Mouse (Mus musculus) CH12.LX (cell line): Measurements from ENCODE around the gene Synpo2. TPM values are rescaled to one million over a fixed set of nuclear protein-coding genes. Genes with fewer than 3 reads are reported as not detected.

Experiments used
- DNase-seq: peaks from one replicate; pipeline ENCODE4 v3.0.0-alpha.2; 2013; ENCODE audit errors: extremely low read depth
- H3K27ac ChIP-seq: 2 replicates; pipeline ENCODE4 v1.5.1; 2012; ENCODE audit warnings: low read depth, mild to moderate bottlenecking, control low read depth, moderate library complexity; ENCODE audit not compliant: insufficient read depth
- H3K27me3 ChIP-seq: replicated peaks from 2 replicates; pipeline ENCODE3; 2012; ENCODE audit warnings: inconsistent platforms
- H3K36me3 ChIP-seq, 2 experiments: replicated peaks in 1 of 2; 2 replicates each; pipeline versions ENCODE3 to v1.6.1; 2012; ENCODE audit warnings: inconsistent platforms in 1 of 2, low read length in 1 of 2, mild to moderate bottlenecking in 1 of 2, mixed read lengths in 1 of 2, moderate library complexity in 1 of 2; ENCODE audit not compliant: control insufficient read depth in 1 of 2, insufficient read depth in 1 of 2
- H3K4me1 ChIP-seq, 2 experiments: 2 replicates each; pipeline ENCODE4 v1.6.1; 2012; ENCODE audit warnings: inconsistent platforms in 1 of 2, moderate library complexity in 1 of 2; ENCODE audit not compliant: insufficient read depth in 2 of 2, control insufficient read depth in 1 of 2
- H3K4me2 ChIP-seq: 2 replicates; pipeline ENCODE4 v1.6.1; 2012; ENCODE audit warnings: low read depth, mild to moderate bottlenecking, control low read depth; ENCODE audit not compliant: poor library complexity, insufficient read depth, severe bottlenecking
- H3K4me3 ChIP-seq, 3 experiments: fragments of 150-350 bp in 1 of 3; sonication (generic) in 1 of 3; replicated peaks in 1 of 3; 2 replicates each; pipeline versions ENCODE3 to v1.5.1; 2011 to 2012; ENCODE audit warnings: low read depth in 2 of 3, low read length in 2 of 3, mild to moderate bottlenecking in 2 of 3, moderate library complexity in 2 of 3, control low read depth in 1 of 3, improper control_type of control experiment in 1 of 3, inconsistent platforms in 1 of 3, mixed read lengths in 1 of 3; ENCODE audit not compliant: poor library complexity in 1 of 3
- H3K79me2 ChIP-seq: replicated peaks from 2 replicates; pipeline ENCODE4 v1.6.1; 2012; ENCODE audit warnings: mild to moderate bottlenecking, moderate library complexity; ENCODE audit not compliant: control insufficient read depth, poor library complexity, insufficient read depth, severe bottlenecking; ENCODE audit errors: extremely low read depth
- H3K9ac ChIP-seq: 2 replicates; pipeline ENCODE4 v1.6.1; 2012; ENCODE audit warnings: low read depth, mild to moderate bottlenecking, control low read depth, moderate library complexity; ENCODE audit not compliant: insufficient read depth
- H3K9me3 ChIP-seq: replicated peaks from 2 replicates; pipeline ENCODE3; 2012; ENCODE audit warnings: low read length, inconsistent platforms, mixed read lengths
- BHLHE40 ChIP-seq: IDR thresholded peaks from 2 replicates; pipeline ENCODE4 v1.6.1; 2011; ENCODE audit warnings: mild to moderate bottlenecking, low read depth, low read length, improper control_type of control experiment
- CHD2 ChIP-seq: IDR thresholded peaks from 2 replicates; pipeline ENCODE4 v1.6.1; 2011; ENCODE audit warnings: low read length, improper control_type of control experiment
- ELF1 ChIP-seq: IDR thresholded peaks from 2 replicates; pipeline ENCODE4 v1.6.1; 2014; ENCODE audit warnings: low read depth, mild to moderate bottlenecking, inconsistent platforms, low read length, improper control_type of control experiment
- EP300 ChIP-seq: IDR thresholded peaks from 2 replicates; pipeline ENCODE4 v1.6.1; 2011; ENCODE audit warnings: low read length, improper control_type of control experiment
- ETS1 ChIP-seq: conservative IDR thresholded peaks from 2 replicates; pipeline ENCODE4 v1.6.1; 2012; ENCODE audit warnings: low read depth, mild to moderate bottlenecking, inconsistent platforms, low read length, improper control_type of control experiment, moderate library complexity
- GABPA ChIP-seq: IDR thresholded peaks from 2 replicates; pipeline ENCODE4 v1.6.1; 2012; ENCODE audit warnings: low read depth, low read length, improper control_type of control experiment, inconsistent platforms; ENCODE audit not compliant: insufficient replicate concordance
- HCFC1 ChIP-seq: IDR thresholded peaks from 2 replicates; pipeline ENCODE4 v1.6.1; 2012; ENCODE audit warnings: low read depth, mild to moderate bottlenecking, inconsistent platforms, low read length, improper control_type of control experiment
- IRF4 ChIP-seq: IDR thresholded peaks from 2 replicates; pipeline ENCODE4 v1.6.1; 2014; ENCODE audit warnings: low read depth, mild to moderate bottlenecking, inconsistent platforms, low read length, improper control_type of control experiment
- JUN ChIP-seq: IDR thresholded peaks from 2 replicates; pipeline ENCODE4 v1.6.1; 2011; ENCODE audit warnings: low read depth, mild to moderate bottlenecking, low read length, improper control_type of control experiment, moderate library complexity; ENCODE audit not compliant: insufficient read depth
- JUND ChIP-seq: conservative IDR thresholded peaks from 2 replicates; pipeline ENCODE4 v1.6.1; 2011; ENCODE audit warnings: low read depth, low read length, improper control_type of control experiment
- KAT2A ChIP-seq: IDR thresholded peaks from 2 replicates; pipeline ENCODE4 v1.6.1; 2012; ENCODE audit warnings: low read length, improper control_type of control experiment, inconsistent platforms; ENCODE audit not compliant: insufficient replicate concordance
- MAFK ChIP-seq: IDR thresholded peaks from 2 replicates; pipeline ENCODE4 v1.6.1; 2011; ENCODE audit warnings: low read length, improper control_type of control experiment; ENCODE audit not compliant: insufficient replicate concordance
- MAX ChIP-seq: IDR thresholded peaks from 2 replicates; pipeline ENCODE4 v1.6.1; 2011; ENCODE audit warnings: low read length, improper control_type of control experiment
- MAZ ChIP-seq: IDR thresholded peaks from 2 replicates; pipeline ENCODE4 v1.6.1; 2012; ENCODE audit warnings: low read depth, mild to moderate bottlenecking, inconsistent platforms, low read length, improper control_type of control experiment, moderate library complexity
- MEF2A ChIP-seq: IDR thresholded peaks from 2 replicates; pipeline ENCODE4 v1.6.1; 2014; ENCODE audit warnings: low read depth, mild to moderate bottlenecking, inconsistent platforms, low read length, improper control_type of control experiment, borderline replicate concordance
- MXI1 ChIP-seq: IDR thresholded peaks from 2 replicates; pipeline ENCODE4 v1.6.1; 2011; ENCODE audit warnings: mild to moderate bottlenecking, low read depth, low read length, improper control_type of control experiment
- NELFE ChIP-seq: IDR thresholded peaks from 2 replicates; pipeline ENCODE4 v1.6.1; 2011; ENCODE audit warnings: low read depth, low read length, improper control_type of control experiment
- POLR2A ChIP-seq: IDR thresholded peaks from 2 replicates; pipeline ENCODE4 v1.6.1; 2011; ENCODE audit warnings: low read depth, mild to moderate bottlenecking, improper control_type of control experiment, low read length
- RAD21 ChIP-seq: IDR thresholded peaks from 2 replicates; pipeline ENCODE4 v1.6.1; 2011; ENCODE audit warnings: low read depth, mild to moderate bottlenecking, low read length, improper control_type of control experiment, moderate library complexity
- RCOR1 ChIP-seq: conservative IDR thresholded peaks from 2 replicates; pipeline ENCODE4 v1.6.1; 2012; ENCODE audit warnings: low read depth, mild to moderate bottlenecking, inconsistent platforms, low read length, improper control_type of control experiment
- SIN3A ChIP-seq: IDR thresholded peaks from 2 replicates; pipeline ENCODE4 v1.6.1; 2012; ENCODE audit warnings: low read length, improper control_type of control experiment, inconsistent platforms
- SMC3 ChIP-seq: IDR thresholded peaks from 2 replicates; pipeline ENCODE4 v1.6.1; 2011; ENCODE audit warnings: low read depth, low read length, improper control_type of control experiment
- TBP ChIP-seq: conservative IDR thresholded peaks from 2 replicates; pipeline ENCODE4 v1.6.1; 2011; ENCODE audit warnings: low read depth, low read length, improper control_type of control experiment
- UBTF ChIP-seq: IDR thresholded peaks from 2 replicates; pipeline ENCODE4 v1.6.1; 2012; ENCODE audit warnings: low read depth, mild to moderate bottlenecking, inconsistent platforms, low read length, improper control_type of control experiment, moderate library complexity
- USF2 ChIP-seq: conservative IDR thresholded peaks from 2 replicates; pipeline ENCODE4 v1.6.1; 2011; ENCODE audit warnings: low read depth, low read length, improper control_type of control experiment
- ZKSCAN1 ChIP-seq: IDR thresholded peaks from 2 replicates; pipeline ENCODE4 v1.6.1; 2012; ENCODE audit warnings: low read depth, inconsistent platforms, low read length, improper control_type of control experiment, borderline replicate concordance
- dilution Hi-C: fragments of 300-500 bp; cut with MboI; formaldehyde crosslinking; loops from 2 replicates; pipeline ENCODE4 v1.14.3; 2020; ENCODE audit warnings: low sequenced_read_pairs; ENCODE audit not compliant: extremely low pct_unique_long_range_greater_than_20kb, extremely low pct_ligation_motif_present
- in situ Hi-C: fragments of 300-500 bp; cut with MboI; formaldehyde crosslinking; loops from 3 replicates; pipeline ENCODE4 v1.14.3; 2019; ENCODE audit warnings: low sequenced_read_pairs, low pct_ligation_motif_present, low pct_unique_long_range_greater_than_20kb, mixed read lengths
- polyA plus RNA-seq: library from polyadenylated mRNA; unstranded; fragments of >175 nt; gene quantifications from 2 replicates; pipeline ENCODE4 v1.2.1, GENCODE M21; 2012; ENCODE audit warnings: low read depth; ENCODE audit not compliant: insufficient read length
- total RNA-seq, 2 experiments: library from RNA; depleted of rRNA; stranded (reverse); fragments of 300-350 nt in 1 of 2; fragments of >200 nt in 1 of 2; gene quantifications; 2 replicates each; pipeline ENCODE4 v1.2.3; 2012 to 2014

Gene Synpo2
- total and polyA plus RNA-seq, 3 experiments: 0.13 to 1.1 (median 0.13) TPM

GRCm38 (mm10) chr3:123064186-123064585 is 171.8 kb downstream of the Synpo2 start (continued):
- TF ChIP-seq UBTF (no peak), ELF1 (no peak), SMC3 (no peak), IRF4 (no peak)

GRCm38 (mm10) chr3:123061931-123062330 is 174.0 kb downstream of the Synpo2 start:
- dilution Hi-C loops: no loop called here
- no peaks in the 10 kb centered on the region for H3K79me2 ChIP-seq
- peaks cover 9 to 16% of the 10 kb centered on the region in 2 experiments for H3K4me1 ChIP-seq
- H3K36me3 ChIP-seq: no peaks in the 10 kb centered on the region
- H3K27me3 ChIP-seq: no peaks in the 10 kb centered on the region
- in situ Hi-C loops: no loop called here
- H3K9ac ChIP-seq: 0 out of 2 replicates have a peak overlapping the region, but pooled peaks have one; percentile 28
- DNase-seq: peak; percentile 65
- TF ChIP-seq ZKSCAN1 (no peak), GABPA (no peak), SIN3A (peak; percentile 36; the same call in 1 of the 2 replicates), RCOR1 (0 out of 2 replicates have a peak, but pooled peaks have one; percentile 55), MAFK (no peak), MAX (no peak), POLR2A (no peak), USF2 (no peak), MEF2A (no peak), NELFE (no peak), RAD21 (no peak), EP300 (peak; percentile 82), JUN (no peak), JUND (no peak), CHD2 (0 out of 2 replicates have a peak, but pooled peaks have one; percentile 23), HCFC1 (no peak), MAZ (peak; percentile 43; the same call in 1 of the 2 replicates), ETS1 (0 out of 2 replicates have a peak, but pooled peaks have one; percentile 22), SMC3 (no peak), MXI1 (no peak), TBP (no peak), KAT2A (no peak), IRF4 (peak; percentile 89), BHLHE40 (0 out of 2 replicates have a peak, but pooled peaks have one; percentile 31)
- TF ChIP-seq, all 38 proteins: peak for 8
- no peak overlapping the region for H3K27ac ChIP-seq
- no peaks in the 10 kb centered on the region for H3K9me3 ChIP-seq
- H3K4me3 ChIP-seq: no peak overlapping the region
- H3K4me2 ChIP-seq: peak overlapping the region; percentile 21
